Mouse (Mus musculus) stomach, adult 2 months (tissue): ENCODE measurements around the gene Wasf2. TPM values are rescaled to one million over a fixed set of nuclear protein-coding genes. Genes with fewer than 3 reads are reported as not detected.

Source experiments
- polyA plus RNA-seq: library from polyadenylated mRNA; depleted of rRNA; stranded (reverse); fragments of >200 nt; gene quantifications from 2 replicates; pipeline ENCODE4 v1.2.3, GENCODE M21; 2012; rRNA removed

Gene Wasf2
- 27.1 and 30.1 TPM in 2 replicates for polyA plus RNA-seq

GRCm38 (mm10) chr4:133129931-133130889, at the start of gene Wasf2:
Gene Wasf2 (plus strand): TSS chr4:133130505.

GRCm38 (mm10) chr4:133211751-133212561, 81.7 kb downstream of the Wasf2 start, which contains the start of the genes Cd164l2 and Gpr3:
Gene Cd164l2 (plus strand): TSS chr4:133212131.
Gene Gpr3 (minus strand): TSS chr4:133212536.

DNA sequence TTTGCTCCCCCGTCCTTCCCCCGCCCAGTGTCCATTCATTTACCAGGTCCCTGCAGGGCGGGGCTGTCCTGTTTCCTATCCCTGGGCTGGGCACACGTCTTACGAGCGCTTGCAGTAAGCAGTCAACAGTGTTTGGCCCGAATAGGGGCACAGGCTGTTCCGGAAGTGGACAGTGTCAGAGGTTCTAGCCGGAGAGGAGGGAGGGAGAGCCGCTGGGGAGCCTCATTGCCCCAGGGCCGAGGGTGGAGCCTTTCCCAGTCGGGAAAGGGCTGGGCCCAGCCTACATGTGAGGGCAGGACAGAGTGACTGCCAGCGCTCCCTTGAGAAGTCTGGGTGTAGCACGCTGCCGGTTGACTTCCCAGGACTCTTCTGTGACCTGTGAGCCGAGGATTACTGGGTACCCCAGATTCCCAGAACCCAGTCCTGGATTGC, 110.2 kb downstream of the Wasf2 start, which contains the start of gene Map3k6:
Gene Map3k6 (plus strand): TSS at position 329 of the 432 bp plus-strand sequence.

Other genes starting within 250 kb of the Wasf2 start
- 7.6 and 8.7 TPM in 2 replicates for gene Stx12, start 246.0 kb upstream of the Wasf2 start, polyA plus RNA-seq
- gene Fam76a, start 207.9 kb upstream of the Wasf2 start, polyA plus RNA-seq = 4.5 and 5.3 TPM in 2 replicates
- gene Fgr, start 156.4 kb upstream of the Wasf2 start, polyA plus RNA-seq = 0.51 and 0.85 TPM in 2 replicates
- 16.2 and 18.2 TPM in 2 replicates for gene Ahdc1, start 119.2 kb upstream of the Wasf2 start, polyA plus RNA-seq
- 2.5 and 3.3 TPM in 2 replicates for gene Cd164l2, start 81.6 kb downstream of the Wasf2 start, polyA plus RNA-seq
- gene Gpr3, start 82.0 kb downstream of the Wasf2 start, polyA plus RNA-seq = 0.08 and 0.09 TPM in 2 replicates
- gene Map3k6, start 110.3 kb downstream of the Wasf2 start, polyA plus RNA-seq = 9.0 and 10.4 TPM in 2 replicates
- gene Sytl1, start 132.6 kb downstream of the Wasf2 start, polyA plus RNA-seq = 78.4 and 102 TPM in 2 replicates
- gene Tmem222, start 147.3 kb downstream of the Wasf2 start, polyA plus RNA-seq = 29.8 and 32.1 TPM in 2 replicates
- gene Wdtc1, start 223.0 kb downstream of the Wasf2 start, polyA plus RNA-seq = 25.4 and 25.7 TPM in 2 replicates
- gene Slc9a1, start 239.2 kb downstream of the Wasf2 start, polyA plus RNA-seq = 114 and 144 TPM in 2 replicates